Mouse (Mus musculus) hindbrain, embryonic 14.5 days (tissue): ENCODE measurements around the gene Stam. TPM values are rescaled to one million over a fixed set of nuclear protein-coding genes. Genes with fewer than 3 reads are reported as not detected.

Source experiments
- ATAC-seq: fragments of 200-750 bp; cut with Nextera tagmentation; 2 replicates; pipeline ENCODE4 v1.8.0; 2017; ENCODE audit warnings: moderate number of reproducible peaks, mild to moderate bottlenecking, moderate TSS enrichment, moderate library complexity; ENCODE audit not compliant: low FRiP score
- DNase-seq: peaks from one replicate; pipeline ENCODE4 v3.0.0-alpha.2; 2015; ENCODE audit warnings: low spot score
- H3K27ac ChIP-seq: fragments of 300-500 bp; sonication (generic); 2 replicates; pipeline ENCODE4 v1.5.1; 2014; ENCODE audit warnings: mild to moderate bottlenecking, moderate library complexity
- H3K27me3 ChIP-seq: fragments of 300-500 bp; sonication (generic); 2 replicates; pipeline ENCODE4 v1.6.1; 2014; ENCODE audit warnings: mild to moderate bottlenecking, low read length, mixed read lengths; ENCODE audit not compliant: control insufficient read depth, insufficient read depth
- H3K36me3 ChIP-seq: fragments of 300-500 bp; sonication (generic); replicated peaks from 2 replicates; pipeline ENCODE4 v1.6.1; 2014; ENCODE audit not compliant: control insufficient read depth, insufficient read depth
- H3K4me1 ChIP-seq: fragments of 300-500 bp; sonication (generic); replicated peaks from 2 replicates; pipeline ENCODE4 v1.6.1; 2014; ENCODE audit warnings: antibody characterized with exemption, low read length, mixed read lengths; ENCODE audit not compliant: control insufficient read depth, insufficient read depth
- H3K4me2 ChIP-seq: fragments of 300-500 bp; sonication (generic); replicated peaks from 2 replicates; pipeline ENCODE4 v1.6.1; 2014; ENCODE audit warnings: mild to moderate bottlenecking, moderate library complexity
- H3K4me3 ChIP-seq: fragments of 300-500 bp; sonication (generic); replicated peaks from 2 replicates; pipeline ENCODE4 v1.5.1; 2014; ENCODE audit warnings: mild to moderate bottlenecking, low read length
- H3K9ac ChIP-seq: fragments of 300-500 bp; sonication (generic); 2 replicates; pipeline ENCODE4 v1.6.1; 2014
- H3K9me3 ChIP-seq: fragments of 300-500 bp; sonication (generic); 2 replicates; pipeline ENCODE4 v1.6.1; 2016; ENCODE audit warnings: low read length; ENCODE audit not compliant: control insufficient read depth
- WGBS: fragments of 180-500 bp; shearing (Covaris S2); extraction: QIAGEN DNeasy Blood & Tissue Kit; methylation state at CpG from one replicate; pipeline ENCODE4 v1.1.7; 2014; 5-methylcytosine and 5-hydroxymethylcytosine counted together
- polyA plus RNA-seq: library from polyadenylated mRNA; unstranded; fragments of >200 nt; fragmentation: Nextera tagmentation; extraction: Ambion mirVana; gene quantifications from 2 replicates; pipeline ENCODE4 v1.2.1, GENCODE M21; 2014

Gene Stam
- polyA plus RNA-seq, 1 experiment from 2014 or later: 134 TPM

DNA sequence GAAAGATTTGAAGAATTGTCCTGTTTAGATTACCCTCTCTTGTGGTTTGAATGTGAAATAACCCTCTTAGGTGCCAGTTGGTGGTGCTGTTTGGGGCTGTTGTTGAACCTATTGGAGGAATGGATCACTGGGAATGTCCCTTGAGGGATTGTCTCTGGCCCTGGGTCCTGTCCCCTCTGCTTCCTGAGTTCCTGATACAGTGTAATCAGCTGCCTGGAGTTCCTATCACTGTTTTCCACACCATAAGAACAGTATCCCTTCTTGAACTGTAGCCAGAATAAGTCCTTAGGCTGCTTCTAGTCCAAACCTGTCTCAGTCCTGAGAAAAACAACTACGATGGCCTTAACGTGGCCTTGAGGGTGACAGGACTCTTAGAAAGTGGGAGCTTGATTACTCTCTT lies 28.7 kb downstream of the Stam start:
- DNase-seq (no peak), ATAC-seq (no peak)
- Histone ChIP-seq H3K36me3 (peaks cover 11% of the 10 kb centered on the region), H3K9ac (no peak overlapping the region), H3K27me3 (no peaks in the 10 kb centered on the region), H3K4me2 (no peak overlapping the region), H3K27ac (no peak overlapping the region), H3K4me3 (no peak overlapping the region), H3K9me3 (no peaks in the 10 kb centered on the region), H3K4me1 (no peaks in the 10 kb centered on the region)
- 87% methylated on average over 2 of the region's 2 CpGs for WGBS

DNA sequence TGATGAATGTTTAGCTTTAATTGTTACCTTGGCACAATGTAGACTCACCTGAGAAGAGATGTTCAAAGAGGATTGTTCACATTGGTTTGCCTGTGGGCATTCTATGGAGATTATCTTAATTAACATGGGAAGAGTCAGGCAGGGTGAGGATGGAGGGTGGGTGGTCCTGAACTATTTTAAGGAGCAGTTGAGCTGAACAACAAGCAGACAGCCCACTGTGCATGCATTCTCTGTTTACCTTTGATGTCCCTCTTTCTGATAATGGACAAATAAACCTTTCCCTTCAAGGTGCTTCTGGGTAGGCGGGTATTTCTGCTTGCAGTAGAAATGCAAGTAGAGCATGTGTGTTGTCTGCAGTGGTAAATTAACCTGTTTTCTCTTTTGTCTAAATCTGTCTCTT lies 30.0 kb downstream of the Stam start:
- H3K9ac ChIP-seq: no peak overlapping the region
- no peak for ATAC-seq
- H3K27me3 ChIP-seq: no peaks in the 10 kb centered on the region
- WGBS: 94% methylated on average over 1 of the region's 1 CpGs
- no peak overlapping the region for H3K4me3 ChIP-seq
- no peak overlapping the region for H3K4me2 ChIP-seq
- no peak for DNase-seq
- no peaks in the 10 kb centered on the region for H3K9me3 ChIP-seq
- H3K4me1 ChIP-seq: no peaks in the 10 kb centered on the region
- H3K36me3 ChIP-seq: peaks cover 11% of the 10 kb centered on the region
- no peak overlapping the region for H3K27ac ChIP-seq

DNA sequence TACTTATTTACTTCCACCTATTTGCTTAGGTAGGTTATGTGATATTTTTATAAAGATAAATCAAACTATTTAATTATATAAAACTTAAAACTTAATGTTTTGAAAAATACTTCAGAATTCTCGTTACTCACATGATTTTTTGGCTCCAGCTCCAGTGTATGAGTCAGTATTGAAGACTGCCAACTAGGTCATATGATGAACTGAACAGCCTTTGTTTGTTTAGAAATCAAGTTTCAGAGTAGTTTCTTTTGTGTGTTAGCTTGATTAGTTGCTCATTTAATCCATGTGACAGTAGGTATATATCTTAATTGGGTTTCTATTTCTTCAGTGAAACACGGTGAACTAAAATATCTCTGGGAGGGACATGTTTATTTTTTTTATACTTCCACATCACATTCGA lies 33.8 kb downstream of the Stam start:
- H3K4me3 ChIP-seq: no peak overlapping the region
- DNase-seq: no peak
- H3K4me2 ChIP-seq: no peak overlapping the region
- no peaks in the 10 kb centered on the region for H3K4me1 ChIP-seq
- H3K27me3 ChIP-seq: no peaks in the 10 kb centered on the region
- no peaks in the 10 kb centered on the region for H3K9me3 ChIP-seq
- H3K27ac ChIP-seq: no peak overlapping the region
- no peak for ATAC-seq
- peaks cover 6% of the 10 kb centered on the region for H3K36me3 ChIP-seq
- no peak overlapping the region for H3K9ac ChIP-seq
- whole genome bisulfite sequencing: 86% methylated on average over 3 of the region's 3 CpGs

DNA sequence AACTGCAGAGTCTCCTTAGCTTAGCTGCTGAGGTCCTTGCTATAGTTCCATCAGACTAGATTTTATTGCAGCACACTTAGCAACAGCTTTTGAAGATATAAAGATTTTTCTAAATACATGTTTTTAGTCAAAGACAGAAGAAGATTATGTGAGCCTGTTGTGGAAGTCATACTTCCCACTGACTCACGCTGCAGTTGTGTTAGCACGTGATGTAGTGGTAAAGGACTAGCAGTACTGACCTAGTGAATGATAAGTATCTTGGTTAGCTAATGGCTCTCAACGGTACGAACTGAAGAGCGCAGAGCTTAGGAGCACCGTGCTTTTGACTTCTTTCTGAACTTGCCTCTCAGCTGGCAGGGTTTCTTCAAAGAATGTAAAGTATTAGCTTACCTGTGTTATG lies 52.5 kb downstream of the Stam start:
- Histone ChIP-seq H3K27ac (no peak overlapping the region), H3K36me3 (peaks cover 37% of the 10 kb centered on the region), H3K9ac (no peak overlapping the region), H3K9me3 (no peaks in the 10 kb centered on the region), H3K4me2 (no peak overlapping the region), H3K4me3 (no peak overlapping the region), H3K27me3 (no peaks in the 10 kb centered on the region), H3K4me1 (no peaks in the 10 kb centered on the region)
- no peak for ATAC-seq
- 95% methylated on average over 6 of the region's 6 CpGs for WGBS
- DNase-seq: no peak

DNA sequence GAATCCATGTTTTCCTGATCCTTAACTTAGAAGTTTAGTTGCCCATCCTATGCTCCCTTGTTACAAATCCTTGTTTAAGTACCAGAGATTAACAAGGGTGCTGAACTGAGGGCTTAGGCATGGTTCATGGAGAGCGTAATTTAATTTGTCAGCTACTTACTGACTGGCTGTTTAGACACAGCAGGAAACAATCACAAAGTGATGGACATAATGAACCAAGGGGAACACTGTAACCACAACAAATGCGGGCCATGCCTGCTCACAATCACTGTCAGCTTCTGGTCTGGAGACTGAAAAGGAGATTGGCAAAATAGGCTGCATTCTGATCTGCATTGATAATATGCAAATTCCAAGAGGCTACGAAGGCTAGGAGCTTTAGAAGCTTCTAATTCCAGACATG lies 53.7 kb downstream of the Stam start:
- Histone ChIP-seq H3K36me3 (peaks cover 47% of the 10 kb centered on the region), H3K4me1 (no peaks in the 10 kb centered on the region), H3K4me2 (no peak overlapping the region), H3K4me3 (no peak overlapping the region), H3K9ac (no peak overlapping the region), H3K9me3 (no peaks in the 10 kb centered on the region), H3K27me3 (no peaks in the 10 kb centered on the region), H3K27ac (no peak overlapping the region)
- no peak for DNase-seq
- WGBS: 51% methylated on average over 3 of the region's 3 CpGs
- no peak for ATAC-seq

DNA sequence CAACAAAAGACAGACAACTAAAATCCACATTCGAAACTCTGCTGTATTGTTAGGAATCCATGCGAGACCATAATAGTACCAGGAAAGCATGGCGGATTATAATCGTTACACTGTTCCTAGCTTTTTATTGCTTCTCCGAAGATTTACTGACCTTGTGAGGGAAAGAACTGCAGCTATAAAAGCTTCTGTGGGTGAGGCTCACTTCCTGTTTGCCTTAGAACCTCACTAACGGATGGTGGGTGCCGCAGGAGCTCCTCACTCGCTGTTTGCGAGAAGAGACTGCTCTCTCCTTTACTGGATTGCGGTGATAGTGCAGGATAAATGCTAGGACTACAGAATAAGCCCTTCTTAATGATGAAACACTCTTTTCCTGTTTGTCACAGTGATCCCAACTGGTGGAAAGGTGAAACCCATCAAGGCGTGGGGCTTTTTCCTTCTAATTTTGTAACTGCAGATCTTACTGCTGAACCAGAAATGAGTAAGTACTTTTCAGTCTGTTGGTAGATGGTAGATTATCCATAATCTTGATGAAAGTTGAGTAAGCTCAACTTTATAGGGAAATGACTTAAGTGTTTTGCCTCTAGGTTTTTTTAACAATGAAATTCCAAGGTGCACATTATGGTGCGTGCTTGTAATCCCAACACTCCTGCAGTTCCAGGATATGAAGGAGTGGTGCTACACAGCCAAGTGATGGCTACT lies 56.9 kb downstream of the Stam start:
- no peak overlapping the region for H3K27ac ChIP-seq
- no peak overlapping the region for H3K4me2 ChIP-seq
- no peak overlapping the region for H3K9ac ChIP-seq
- H3K27me3 ChIP-seq: no peaks in the 10 kb centered on the region
- ATAC-seq (no peak), DNase-seq (no peak)
- no peaks in the 10 kb centered on the region for H3K4me1 ChIP-seq
- 96% methylated on average over 12 of the region's 12 CpGs for WGBS
- H3K36me3 ChIP-seq: peaks cover 52% of the 10 kb centered on the region
- H3K4me3 ChIP-seq: no peak overlapping the region
- H3K9me3 ChIP-seq: no peaks in the 10 kb centered on the region

DNA sequence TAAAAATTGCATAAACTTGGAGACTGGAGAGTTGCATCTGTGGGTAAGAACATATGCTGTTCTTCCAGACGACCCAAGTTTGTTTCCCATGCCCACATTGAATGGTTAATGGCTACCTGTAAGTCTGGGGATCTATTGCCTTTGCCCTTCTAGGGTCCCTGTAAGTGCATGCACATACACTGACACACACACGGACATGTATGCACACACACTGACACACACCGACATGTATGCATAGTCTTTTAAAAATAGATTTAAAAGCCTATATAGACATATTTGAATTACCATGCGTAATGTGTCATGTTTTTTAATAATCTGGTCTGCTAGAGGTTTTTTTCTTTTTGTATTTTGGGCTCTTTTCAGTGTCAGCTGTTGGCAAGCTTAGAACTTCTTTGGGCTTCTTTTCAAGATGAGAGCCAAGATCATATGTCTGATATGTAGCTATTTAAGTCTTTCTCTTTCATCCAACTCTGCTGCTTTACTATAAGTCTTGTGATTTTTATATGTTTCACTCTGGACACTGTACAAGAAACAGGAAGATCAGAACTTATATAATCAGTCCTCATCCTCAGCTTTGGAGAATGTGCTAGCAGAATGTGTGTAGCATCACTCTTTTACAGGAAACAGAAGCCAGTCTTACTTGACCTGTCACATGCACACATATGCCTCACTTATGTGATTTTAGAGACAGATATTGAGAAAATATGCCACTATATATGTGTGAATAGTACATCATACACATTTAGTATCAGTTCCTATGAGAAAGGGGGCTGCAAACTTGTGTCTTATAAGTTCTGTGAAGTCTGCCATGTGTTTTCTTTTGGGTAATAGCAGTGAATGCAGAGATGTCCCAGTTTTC lies 58.8 kb downstream of the Stam start:
- WGBS: 92% methylated on average over 4 of the region's 4 CpGs
- Histone ChIP-seq H3K36me3 (peaks cover 51% of the 10 kb centered on the region), H3K9me3 (no peaks in the 10 kb centered on the region), H3K4me3 (no peak overlapping the region), H3K9ac (no peak overlapping the region), H3K4me2 (no peak overlapping the region), H3K27me3 (no peaks in the 10 kb centered on the region), H3K27ac (no peak overlapping the region), H3K4me1 (no peaks in the 10 kb centered on the region)
- no peak for ATAC-seq
- DNase-seq: no peak

DNA sequence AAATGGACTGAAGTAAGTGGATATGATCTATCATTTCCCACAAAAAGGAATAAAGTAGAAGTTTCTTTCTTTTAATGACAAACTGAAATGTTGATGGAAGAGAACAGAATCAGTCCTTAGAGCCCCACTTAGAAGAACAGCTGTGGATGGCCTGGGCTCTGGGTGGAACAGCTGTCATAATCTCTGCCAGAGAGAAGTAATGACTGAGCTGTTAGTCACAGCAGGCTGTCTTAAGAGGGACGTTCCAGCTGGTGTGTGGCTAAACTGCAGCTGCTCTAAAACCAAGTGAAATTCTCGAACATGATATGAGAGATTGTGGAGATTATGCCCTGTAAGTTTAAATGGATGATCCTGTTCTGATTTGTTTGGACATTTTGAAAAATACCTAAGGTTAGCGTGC lies 63.0 kb downstream of the Stam start:
- Histone ChIP-seq H3K4me2 (no peak overlapping the region), H3K9ac (no peak overlapping the region), H3K4me1 (no peaks in the 10 kb centered on the region), H3K4me3 (no peak overlapping the region), H3K27me3 (no peaks in the 10 kb centered on the region), H3K9me3 (no peaks in the 10 kb centered on the region), H3K36me3 (peaks cover 49% of the 10 kb centered on the region), H3K27ac (no peak overlapping the region)
- WGBS: 62% methylated on average over 3 of the region's 3 CpGs
- DNase-seq: no peak
- no peak for ATAC-seq

DNA sequence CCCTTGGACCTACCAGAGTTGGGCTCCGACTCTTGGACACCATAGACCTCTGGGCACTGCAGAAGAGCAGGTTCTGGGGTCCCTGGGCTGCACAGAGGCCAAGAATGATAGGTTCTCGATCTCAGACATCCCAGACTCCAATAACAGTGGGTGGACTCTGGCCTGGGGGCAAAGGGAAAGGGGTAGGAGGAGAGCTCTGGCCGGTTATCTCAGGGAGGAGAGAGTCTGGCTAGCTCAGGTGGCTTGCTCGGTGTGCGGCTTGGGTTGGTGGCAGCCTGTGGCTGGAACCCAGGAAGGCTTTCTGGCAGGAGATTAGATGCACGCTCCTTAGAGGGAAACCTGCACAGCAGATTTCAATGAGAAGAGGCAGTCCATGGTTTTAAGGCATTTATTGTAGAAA lies 65.7 kb downstream of the Stam start:
- Histone ChIP-seq H3K27ac (no peak overlapping the region), H3K36me3 (peaks cover 56% of the 10 kb centered on the region), H3K9ac (no peak overlapping the region), H3K4me1 (no peaks in the 10 kb centered on the region), H3K9me3 (no peaks in the 10 kb centered on the region), H3K27me3 (no peaks in the 10 kb centered on the region), H3K4me3 (no peak overlapping the region), H3K4me2 (no peak overlapping the region)
- no peak for DNase-seq
- no peak for ATAC-seq
- WGBS: 85% methylated on average over 6 of the region's 6 CpGs
